Mouse (Mus musculus): ENCODE measurements at regions not wholly inside any gene's neighbourhood (a gene's known extent, or its start where the extent isn't known, plus 50 kb on each side); places are given as distances from the start of the nearest gene placed in this dataset.

- no peak for DNase-seq
Observed at GRCm38 (mm10) chr13:80946034-80946433, 62.9 kb downstream of the Arrdc3 start.

GRCm38 (mm10) chr13:80947705-80948104 lies 64.5 kb downstream of the Arrdc3 start:
- DNase-seq, result no peak

- peak; percentile 47 for DNase-seq
Observed at GRCm38 (mm10) chr13:80949133-80949697, 66.0 kb downstream of the Arrdc3 start.

GRCm38 (mm10) chr13:80950239-80950638 lies 67.1 kb downstream of the Arrdc3 start:
- no peak for DNase-seq

- no peak for DNase-seq
Observed at GRCm38 (mm10) chr13:80950803-80951202, 67.6 kb downstream of the Arrdc3 start.

GRCm38 (mm10) chr13:80951327-80951726 lies 68.1 kb downstream of the Arrdc3 start:
- DNase-seq, result peak; percentile 83

- no peak for DNase-seq
Observed at GRCm38 (mm10) chr13:80952851-80953250, 69.7 kb downstream of the Arrdc3 start.

GRCm38 (mm10) chr13:80954059-80954645 lies 71.0 kb downstream of the Arrdc3 start:
- no peak for DNase-seq

GRCm38 (mm10) chr13:80956966-80957365 lies 73.8 kb downstream of the Arrdc3 start:
- DNase-seq, result no peak

GRCm38 (mm10) chr13:80957419-80958139 lies 74.4 kb downstream of the Arrdc3 start:
- DNase-seq, result no peak

GRCm38 (mm10) chr13:80959763-80960162 lies 76.6 kb downstream of the Arrdc3 start:
- DNase-seq, result no peak

GRCm38 (mm10) chr13:80961985-80962617 lies 78.9 kb downstream of the Arrdc3 start:
- no peak for DNase-seq

GRCm38 (mm10) chr13:80962789-80963590 lies 79.8 kb downstream of the Arrdc3 start:
- DNase-seq, result peak; percentile 84

- DNase-seq, result no peak
Observed at GRCm38 (mm10) chr13:80963591-80963940, 80.4 kb downstream of the Arrdc3 start.

GRCm38 (mm10) chr13:80971664-80972063 lies 88.5 kb downstream of the Arrdc3 start:
- no peak for DNase-seq

- no peak for DNase-seq
Observed at GRCm38 (mm10) chr13:80974424-80974823, 91.2 kb downstream of the Arrdc3 start.

- no peak for DNase-seq
Observed at GRCm38 (mm10) chr13:80977266-80977665, 94.1 kb downstream of the Arrdc3 start.

- DNase-seq, result no peak
Observed at GRCm38 (mm10) chr13:80981201-80981600, 98.0 kb downstream of the Arrdc3 start.

- no peak for DNase-seq
Observed at GRCm38 (mm10) chr13:80986657-80987056, 103.5 kb downstream of the Arrdc3 start.

GRCm38 (mm10) chr13:80989756-80990155 lies 106.6 kb downstream of the Arrdc3 start:
- DNase-seq, result peak; percentile 52

GRCm38 (mm10) chr13:80992342-80992741 lies 109.2 kb downstream of the Arrdc3 start:
- no peak for DNase-seq

- DNase-seq, result no peak
Observed at GRCm38 (mm10) chr13:81008864-81009766, 125.9 kb downstream of the Arrdc3 start.

Measured in lung, postnatal 14 days (tissue).